Comparison of ENCODE assay signal across 17 mouse cellular contexts in genomic region chr11:93709686-93710085, GRCm38 (mm10).
"Had no signal": no experiment of that assay in that cellular context is flagged by ENCODE, and none has a peak within 500 bp of the region (broad histone marks: within the 10 kb centered on the region; RNA-seq: fewer than 3 reads in every experiment).

No protein-coding gene starts in this region.

- H3K9me3 ChIP-seq: liver, embryonic 13.5 days; midbrain, embryonic 13.5 days; neural tube, embryonic 13.5 days; stomach, embryonic 15.5 days had no signal

- H3K4me2 ChIP-seq: liver, embryonic 13.5 days; midbrain, embryonic 13.5 days; neural tube, embryonic 13.5 days; stomach, embryonic 15.5 days had no signal

- H3K27ac ChIP-seq: layer of hippocampus, adult 2 months; liver, embryonic 13.5 days; macrophage; midbrain, embryonic 13.5 days; neural tube, embryonic 13.5 days; stomach, embryonic 15.5 days had no signal

- H3K9ac ChIP-seq: liver, embryonic 13.5 days; midbrain, embryonic 13.5 days; neural tube, embryonic 13.5 days; stomach, embryonic 15.5 days had no signal

- H3K4me1 ChIP-seq: liver, embryonic 13.5 days; midbrain, embryonic 13.5 days; neural tube, embryonic 13.5 days; stomach, embryonic 15.5 days had no signal

- H3K4me3 ChIP-seq: layer of hippocampus, adult 2 months; liver, embryonic 13.5 days; midbrain, embryonic 13.5 days; myocyte; neural tube, embryonic 13.5 days; stomach, embryonic 15.5 days had no signal

- DNase-seq: layer of hippocampus, adult 9-11 months; liver, embryonic 13.5 days; lung, adult 2 months; lung, postnatal 14 days; retina, postnatal 1 day; right cerebral cortex, postnatal 25 days; spleen, adult 18-20 months; thymus, postnatal 25 days had no signal

- H3K27me3 ChIP-seq: liver, embryonic 13.5 days; midbrain, embryonic 13.5 days; neural tube, embryonic 13.5 days; stomach, embryonic 15.5 days had no signal

- ATAC-seq: inflammation-experienced regulatory T-cells, adult 6 months; intestine, embryonic 16.5 days; midbrain, embryonic 13.5 days; midbrain, embryonic 16.5 days had no signal

- H3K36me3 ChIP-seq: liver, embryonic 13.5 days; midbrain, embryonic 13.5 days; neural tube, embryonic 13.5 days; stomach, embryonic 15.5 days had no signal
